Mouse (Mus musculus) limb, embryonic 15.5 days (tissue): ENCODE results near the gene Trem2. TPM values are rescaled to one million over a fixed set of nuclear protein-coding genes. Genes with fewer than 3 reads are reported as not detected.

Experiments
- ATAC-seq: fragments of 200-750 bp; cut with Nextera tagmentation; 2 replicates; pipeline ENCODE4 v1.8.0; 2017; ENCODE audit warnings: low read depth, moderate TSS enrichment; ENCODE audit not compliant: insufficient number of reproducible peaks, low FRiP score, low TSS enrichment
- H3K27ac ChIP-seq: fragments of 300-500 bp; sonication (generic); 2 replicates; pipeline ENCODE4 v1.5.1; 2015; ENCODE audit warnings: moderate library complexity, mild to moderate bottlenecking, inconsistent platforms
- H3K27me3 ChIP-seq: fragments of 300-500 bp; sonication (generic); 2 replicates; pipeline ENCODE4 v1.6.1; 2015; ENCODE audit warnings: inconsistent platforms
- H3K36me3 ChIP-seq: fragments of 300-500 bp; sonication (generic); 2 replicates; pipeline ENCODE4 v1.6.1; 2015; ENCODE audit warnings: inconsistent platforms
- H3K4me1 ChIP-seq: fragments of 300-500 bp; sonication (generic); 2 replicates; pipeline ENCODE4 v1.6.1; 2015; ENCODE audit warnings: inconsistent platforms
- H3K4me2 ChIP-seq: fragments of 300-500 bp; sonication (generic); 2 replicates; pipeline ENCODE4 v1.6.1; 2015; ENCODE audit warnings: mild to moderate bottlenecking, inconsistent platforms
- H3K4me3 ChIP-seq: fragments of 300-500 bp; sonication (generic); 2 replicates; pipeline ENCODE4 v1.5.1; 2015; ENCODE audit warnings: mild to moderate bottlenecking, inconsistent platforms
- H3K9ac ChIP-seq: fragments of 300-500 bp; sonication (generic); 2 replicates; pipeline ENCODE4 v1.6.1; 2015; ENCODE audit warnings: inconsistent platforms
- H3K9me3 ChIP-seq: fragments of 300-500 bp; sonication (generic); 2 replicates; pipeline ENCODE4 v1.6.1; 2016; ENCODE audit warnings: inconsistent platforms
- whole genome bisulfite sequencing: fragments of 180-500 bp; shearing (Covaris S2); methylation state at CpG from one replicate; pipeline ENCODE4 v1.1.7; 2015; 5-methylcytosine and 5-hydroxymethylcytosine counted together
- polyA plus RNA-seq: library from polyadenylated mRNA; unstranded; fragments of >200 nt; fragmentation: Nextera tagmentation; extraction: Ambion mirVana; gene quantifications from 2 replicates; pipeline ENCODE4 v1.2.1, GENCODE M21; 2015

Trem2 gene
- polyA plus RNA-seq, 1 experiment from 2014 or later: 5.5 TPM

GRCm38 (mm10) chr17:48325093-48325492, 21.1 kb upstream of the Trem2 start:
- no peak overlapping the region for H3K27ac ChIP-seq
- H3K9ac ChIP-seq: no peak overlapping the region
- no peaks in the 10 kb centered on the region for H3K27me3 ChIP-seq
- WGBS: 88% methylated on average over 6 of the region's 6 CpGs
- H3K4me2 ChIP-seq: no peak overlapping the region
- no peaks in the 10 kb centered on the region for H3K36me3 ChIP-seq
- no peaks in the 10 kb centered on the region for H3K9me3 ChIP-seq
- peaks cover 6% of the 10 kb centered on the region; the same call in 1 of the 2 replicates for H3K4me1 ChIP-seq
- no peak overlapping the region for H3K4me3 ChIP-seq
- ATAC-seq: no peak

DNA sequence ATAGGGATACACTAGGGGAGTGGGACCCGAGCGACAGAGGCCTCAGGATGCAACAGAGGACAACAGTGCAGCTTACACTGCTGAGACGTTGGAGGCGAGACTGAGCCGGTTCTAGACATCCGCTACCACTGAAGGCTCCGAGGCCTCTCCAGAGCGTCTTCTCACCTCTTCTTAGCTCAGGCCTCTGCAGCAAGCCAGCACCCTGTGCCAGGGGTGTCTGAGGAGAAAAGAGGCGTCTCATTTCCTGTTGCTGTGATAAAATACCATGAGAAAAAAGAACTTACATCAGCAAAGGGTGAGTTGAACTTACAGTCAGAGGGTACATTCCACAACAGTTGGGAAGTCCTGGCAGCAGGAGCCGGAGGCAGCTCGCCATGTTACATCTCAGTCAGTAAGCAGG, 20.6 kb upstream of the Trem2 start:
- no peaks in the 10 kb centered on the region for H3K9me3 ChIP-seq
- peaks cover 6% of the 10 kb centered on the region; the same call in 1 of the 2 replicates for H3K4me1 ChIP-seq
- no peak for ATAC-seq
- no peak overlapping the region for H3K9ac ChIP-seq
- no peak overlapping the region for H3K27ac ChIP-seq
- no peak overlapping the region for H3K4me3 ChIP-seq
- no peak overlapping the region for H3K4me2 ChIP-seq
- WGBS: 82% methylated on average over 11 of the region's 11 CpGs
- H3K27me3 ChIP-seq: no peaks in the 10 kb centered on the region
- no peaks in the 10 kb centered on the region for H3K36me3 ChIP-seq

GRCm38 (mm10) chr17:48326656-48327055, 19.5 kb upstream of the Trem2 start:
- H3K9me3 ChIP-seq: no peaks in the 10 kb centered on the region
- no peak overlapping the region for H3K9ac ChIP-seq
- WGBS: 40% methylated on average over 4 of the region's 4 CpGs
- peak overlapping the region; percentile 79 for H3K27ac ChIP-seq
- H3K4me2 ChIP-seq: no peak overlapping the region
- H3K4me3 ChIP-seq: no peak overlapping the region
- H3K36me3 ChIP-seq: no peaks in the 10 kb centered on the region
- peaks cover 6% of the 10 kb centered on the region; the same call in 1 of the 2 replicates for H3K4me1 ChIP-seq
- no peaks in the 10 kb centered on the region for H3K27me3 ChIP-seq
- ATAC-seq: peak; percentile 50; the same call in 1 of the 2 replicates

GRCm38 (mm10) chr17:48332524-48332923, 13.7 kb upstream of the Trem2 start:
- Histone ChIP-seq H3K9me3 (no peaks in the 10 kb centered on the region), H3K27me3 (no peaks in the 10 kb centered on the region), H3K27ac (no peak overlapping the region), H3K4me3 (no peak overlapping the region), H3K4me1 (no peaks in the 10 kb centered on the region), H3K36me3 (no peaks in the 10 kb centered on the region), H3K4me2 (no peak overlapping the region), H3K9ac (no peak overlapping the region)
- WGBS: 85% methylated on average over 2 of the region's 2 CpGs
- no peak for ATAC-seq

DNA sequence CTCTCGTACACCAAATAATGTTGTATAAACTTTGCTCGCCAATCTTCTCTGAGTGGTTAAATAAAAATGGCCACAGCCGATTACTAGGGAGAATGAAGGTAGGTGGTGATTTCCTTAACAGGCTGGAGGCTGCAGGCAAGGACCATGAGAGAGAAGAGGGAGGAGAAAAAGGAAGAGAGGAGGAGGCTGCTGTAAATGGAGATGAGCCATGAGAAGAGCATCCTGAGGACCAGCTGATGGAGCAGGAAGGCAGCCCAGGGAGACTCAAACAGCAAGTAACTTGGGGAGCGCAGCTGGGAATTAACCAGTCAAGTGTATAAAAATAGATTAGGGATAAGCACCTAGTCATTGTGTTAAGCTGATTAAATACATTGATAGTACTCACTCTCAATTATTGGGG, 12.0 kb upstream of the Trem2 start:
- Histone ChIP-seq H3K36me3 (no peaks in the 10 kb centered on the region), H3K4me3 (no peak overlapping the region), H3K4me2 (no peak overlapping the region), H3K27ac (no peak overlapping the region), H3K27me3 (no peaks in the 10 kb centered on the region), H3K9me3 (no peaks in the 10 kb centered on the region), H3K4me1 (no peaks in the 10 kb centered on the region), H3K9ac (no peak overlapping the region)
- WGBS: 85% methylated on average over 4 of the region's 4 CpGs
- ATAC-seq: no peak

DNA sequence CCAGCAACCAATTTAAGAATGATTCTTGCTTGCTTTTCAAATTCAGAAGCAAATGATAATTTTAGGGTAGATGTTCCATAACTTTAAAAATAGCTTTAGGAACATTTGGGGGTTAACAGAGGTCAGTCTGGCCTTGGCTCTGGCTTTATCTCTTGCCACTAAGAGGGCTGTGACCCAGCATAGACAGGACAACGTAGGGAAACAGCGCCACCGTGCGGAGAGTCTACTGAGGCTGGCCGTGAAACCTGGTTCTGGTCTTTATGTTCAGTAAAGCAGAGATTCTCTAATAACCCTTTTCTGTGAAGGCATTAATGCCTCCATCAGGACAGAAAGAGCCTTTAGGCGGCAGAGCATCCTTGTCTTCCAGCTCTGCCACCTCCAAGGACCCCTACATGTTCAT, 9.3 kb upstream of the Trem2 start:
- Histone ChIP-seq H3K27me3 (no peaks in the 10 kb centered on the region), H3K4me2 (no peak overlapping the region), H3K27ac (no peak overlapping the region), H3K4me1 (no peaks in the 10 kb centered on the region), H3K4me3 (no peak overlapping the region), H3K9ac (no peak overlapping the region), H3K9me3 (no peaks in the 10 kb centered on the region), H3K36me3 (no peaks in the 10 kb centered on the region)
- ATAC-seq: no peak
- under 1% methylated on average over 6 of the region's 6 CpGs for WGBS

- Histone ChIP-seq H3K27ac (no peak overlapping the region), H3K4me1 (no peaks in the 10 kb centered on the region), H3K4me3 (no peak overlapping the region), H3K27me3 (no peaks in the 10 kb centered on the region), H3K9ac (no peak overlapping the region), H3K4me2 (no peak overlapping the region), H3K36me3 (no peaks in the 10 kb centered on the region), H3K9me3 (no peaks in the 10 kb centered on the region)
- ATAC-seq: no peak
- WGBS: 87% methylated on average over 1 of the region's 1 CpGs
Measured at GRCm38 (mm10) chr17:48340267-48340666, 5.9 kb upstream of the Trem2 start.

DNA sequence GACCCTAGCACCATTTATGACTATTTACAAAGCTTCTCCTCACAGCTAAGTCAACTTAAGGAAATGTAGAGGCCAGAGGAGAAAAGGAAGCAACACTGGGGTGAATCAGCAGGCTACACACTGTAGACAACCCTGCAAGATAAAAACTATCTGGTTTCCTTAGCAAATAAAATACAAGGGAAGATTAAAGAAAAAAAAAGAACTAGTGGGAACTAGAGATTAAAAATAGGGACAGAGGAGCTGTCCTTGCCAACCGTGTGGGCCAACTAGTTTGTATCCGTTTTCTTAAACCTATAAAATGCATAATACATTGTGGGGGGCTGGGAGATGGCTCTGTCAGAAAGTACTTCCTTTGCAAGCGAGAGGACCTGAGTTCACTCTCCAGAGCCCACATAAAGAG, 4.3 kb upstream of the Trem2 start:
- Histone ChIP-seq H3K27me3 (no peaks in the 10 kb centered on the region), H3K27ac (no peak overlapping the region), H3K4me2 (no peak overlapping the region), H3K4me1 (no peaks in the 10 kb centered on the region), H3K9ac (no peak overlapping the region), H3K4me3 (no peak overlapping the region), H3K9me3 (no peaks in the 10 kb centered on the region), H3K36me3 (no peaks in the 10 kb centered on the region)
- WGBS: 42% methylated on average over 3 of the region's 3 CpGs
- ATAC-seq: no peak

DNA sequence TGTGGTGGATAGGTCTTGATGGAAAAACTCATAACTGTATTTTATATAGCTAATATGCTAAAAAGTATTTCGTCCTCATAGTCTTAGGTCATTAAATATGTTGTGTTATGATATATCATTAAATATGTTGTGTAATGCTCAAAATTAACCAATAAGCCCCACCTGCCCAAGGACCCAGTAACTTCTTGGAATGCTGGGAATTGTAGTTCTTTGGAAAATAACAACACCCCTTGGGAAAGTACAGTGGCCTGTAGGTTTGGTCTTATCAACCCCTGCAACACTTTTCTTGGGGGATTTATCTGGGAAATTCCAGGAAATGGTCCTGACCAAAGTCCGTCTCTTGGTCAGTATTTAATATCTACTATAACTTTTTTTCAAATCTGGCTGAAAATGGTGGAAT, 3.1 kb upstream of the Trem2 start:
- no peaks in the 10 kb centered on the region for H3K9me3 ChIP-seq
- 82% methylated on average over 2 of the region's 2 CpGs for WGBS
- no peak for ATAC-seq

GRCm38 (mm10) chr17:48345824-48346223, 377 bp upstream of the Trem2 start:
- no peak for ATAC-seq
- no peak overlapping the region for H3K9ac ChIP-seq
- 78% methylated on average over 4 of the region's 4 CpGs for WGBS
- no peaks in the 10 kb centered on the region for H3K36me3 ChIP-seq
- H3K27me3 ChIP-seq: no peaks in the 10 kb centered on the region
- H3K9me3 ChIP-seq: no peaks in the 10 kb centered on the region
- H3K27ac ChIP-seq: no peak overlapping the region
- H3K4me3 ChIP-seq: no peak overlapping the region
- no peaks in the 10 kb centered on the region for H3K4me1 ChIP-seq
- no peak overlapping the region for H3K4me2 ChIP-seq

More for the DNA sequence above, 3.1 kb upstream of the Trem2 start:
- no peak overlapping the region for H3K4me2 ChIP-seq
- no peaks in the 10 kb centered on the region for H3K4me1 ChIP-seq
- no peaks in the 10 kb centered on the region for H3K36me3 ChIP-seq
- no peak overlapping the region for H3K27ac ChIP-seq
- no peak overlapping the region for H3K9ac ChIP-seq
- no peaks in the 10 kb centered on the region for H3K27me3 ChIP-seq
- H3K4me3 ChIP-seq: no peak overlapping the region

DNA sequence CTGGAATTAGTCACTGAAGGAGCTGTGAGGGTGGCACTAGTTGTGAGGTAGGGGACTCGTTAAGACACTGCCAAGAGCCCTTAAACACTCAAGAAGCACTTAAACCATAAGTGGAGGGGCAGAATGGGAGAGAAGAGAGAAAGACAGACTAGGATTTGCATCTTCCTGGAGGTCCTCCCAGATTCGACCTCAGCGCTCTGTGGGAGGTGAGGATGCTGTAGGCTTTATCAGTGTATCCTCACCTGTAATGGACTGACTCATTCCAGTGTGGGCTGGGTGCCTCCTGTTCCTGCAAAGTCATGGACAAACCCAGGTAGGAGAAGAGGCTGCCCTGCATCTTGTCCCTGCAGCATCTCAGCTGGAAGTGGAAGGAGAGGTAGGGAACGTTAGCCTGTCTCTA, 633 bp downstream of the Trem2 start:
- no peak overlapping the region for H3K27ac ChIP-seq
- no peaks in the 10 kb centered on the region for H3K9me3 ChIP-seq
- no peak overlapping the region for H3K9ac ChIP-seq
- H3K4me1 ChIP-seq: no peaks in the 10 kb centered on the region
- H3K4me3 ChIP-seq: no peak overlapping the region
- no peak for ATAC-seq
- H3K27me3 ChIP-seq: no peaks in the 10 kb centered on the region
- no peaks in the 10 kb centered on the region for H3K36me3 ChIP-seq
- 54% methylated on average over 4 of the region's 4 CpGs for WGBS
- no peak overlapping the region for H3K4me2 ChIP-seq

DNA sequence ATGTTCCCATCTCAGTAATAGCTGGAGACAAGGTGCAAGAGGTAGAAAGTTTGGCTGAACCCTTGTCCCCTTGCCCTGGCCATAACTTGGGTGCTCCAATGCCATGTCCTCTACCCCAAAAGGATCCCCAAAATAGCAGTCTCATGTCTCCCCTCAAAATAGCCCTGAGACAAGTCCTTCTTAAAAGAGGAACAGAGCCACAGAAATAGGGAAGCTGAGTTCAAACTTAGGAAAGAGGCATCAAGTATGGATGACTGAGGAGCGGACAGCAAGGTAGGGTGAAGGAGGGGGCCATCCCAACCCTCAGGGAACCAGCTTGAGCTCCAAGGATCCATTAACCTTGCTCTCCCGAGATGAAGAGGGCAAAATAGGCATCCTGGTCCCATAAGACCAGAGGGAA, 1.1 kb downstream of the Trem2 start:
- Histone ChIP-seq H3K4me2 (no peak overlapping the region), H3K4me1 (no peaks in the 10 kb centered on the region), H3K4me3 (no peak overlapping the region), H3K9ac (no peak overlapping the region), H3K27ac (no peak overlapping the region), H3K27me3 (no peaks in the 10 kb centered on the region), H3K9me3 (no peaks in the 10 kb centered on the region), H3K36me3 (no peaks in the 10 kb centered on the region)
- no peak for ATAC-seq
- 76% methylated on average over 2 of the region's 2 CpGs for WGBS

GRCm38 (mm10) chr17:48350681-48351193, 4.5 kb downstream of the Trem2 start:
- ATAC-seq: no peak
- Histone ChIP-seq H3K27me3 (no peaks in the 10 kb centered on the region), H3K4me3 (no peak overlapping the region), H3K9ac (no peak overlapping the region), H3K4me1 (no peaks in the 10 kb centered on the region), H3K4me2 (no peak overlapping the region), H3K36me3 (no peaks in the 10 kb centered on the region), H3K27ac (no peak overlapping the region), H3K9me3 (no peaks in the 10 kb centered on the region)
- 75% methylated on average over 5 of the region's 5 CpGs for WGBS
